Mouse (Mus musculus): ENCODE data around the gene Fanci. TPM values are rescaled to one million over a fixed set of nuclear protein-coding genes. Genes with fewer than 3 reads are reported as not detected.
A peak's percentile ranks its signal among the peaks of the same experiment; 100 is the strongest.

The Fanci gene
- total RNA-seq, 2 experiments from 2014 or later = 1.0 to 1.9 TPM

GRCm38 (mm10) chr7:79463376-79464077 is 71.8 kb downstream of the Fanci start:
- no peak for DNase-seq (ENCODE audit: low spot score in 2 of 2)

DNA sequence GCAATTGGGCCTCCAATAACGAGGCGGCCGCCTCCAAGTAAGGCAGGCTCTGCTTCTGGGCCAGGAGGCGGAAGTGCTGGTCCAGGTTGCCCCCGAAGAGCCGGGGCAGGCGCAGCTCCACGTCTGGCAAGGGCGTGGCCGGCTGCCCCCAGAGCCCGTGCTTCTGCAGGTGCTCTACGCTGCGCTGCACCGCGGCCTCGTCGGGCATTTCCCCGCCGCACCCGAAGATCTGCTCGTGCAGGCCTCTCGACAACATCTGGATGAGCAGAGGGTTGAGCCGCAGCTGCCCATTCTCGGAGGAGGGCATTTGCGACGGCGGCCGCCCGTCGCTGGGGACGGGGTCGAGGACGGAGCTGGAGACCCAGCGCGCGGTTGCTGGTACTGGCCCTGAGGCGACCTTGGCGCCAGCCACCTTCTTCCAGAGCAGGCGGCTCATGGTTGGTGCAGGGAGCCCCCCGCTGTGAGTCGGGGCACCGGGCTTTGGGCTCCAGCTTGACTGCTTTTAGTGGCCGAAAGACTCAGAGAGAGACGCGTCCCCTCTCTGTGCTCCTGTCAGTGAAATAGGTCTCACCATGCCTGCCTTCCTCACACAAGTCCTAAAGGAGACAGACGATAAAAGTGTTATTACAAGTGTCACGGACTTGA is 73.2 kb downstream of the Fanci start:
- peak in 1 of 2 experiments; percentile 38 for DNase-seq (ENCODE audit: low spot score in 2 of 2)

GRCm38 (mm10) chr7:79465461-79466044 is 73.8 kb downstream of the Fanci start:
- DNase-seq (ENCODE audit: low spot score in 2 of 2) = no peak

- DNase-seq (ENCODE audit: low spot score in 2 of 2) = peak; percentile 99 to 100
These were observed 74.5 kb downstream of the Fanci start, which contains the start of gene Polg for GRCm38 (mm10) chr7:79466053-79466901. TSS of gene Polg (minus strand) at chr7:79466362.

GRCm38 (mm10) chr7:79467951-79468350 is 76.2 kb downstream of the Fanci start:
- DNase-seq (ENCODE audit: low spot score in 2 of 2) = no peak

- DNase-seq (ENCODE audit: low spot score in 2 of 2) = no peak
These were observed 77.3 kb downstream of the Fanci start for GRCm38 (mm10) chr7:79468994-79469393.

DNA sequence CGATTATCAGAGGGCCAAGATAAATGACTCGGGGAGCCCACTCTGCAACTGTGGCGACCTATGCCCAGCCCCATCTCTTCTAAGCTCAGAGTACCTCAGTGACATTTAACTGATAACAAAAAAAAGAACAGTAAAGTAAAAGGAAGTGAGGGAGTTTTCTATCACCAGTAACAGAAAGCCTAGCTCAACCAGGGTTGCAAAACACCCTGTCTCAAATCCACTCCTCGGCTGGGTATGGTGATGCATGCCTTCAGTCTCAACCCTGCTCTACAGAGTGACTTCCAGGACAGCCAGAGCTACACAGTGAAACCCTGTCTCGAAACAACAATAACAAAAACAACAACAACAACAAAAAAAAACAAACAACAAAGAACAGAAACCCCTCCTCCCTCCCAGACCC is 78.0 kb downstream of the Fanci start:
- no peak for DNase-seq (ENCODE audit: low spot score in 2 of 2)

- DNase-seq (ENCODE audit: low spot score in 2 of 2) = no peak
These were observed 79.0 kb downstream of the Fanci start for GRCm38 (mm10) chr7:79470718-79471117.

DNA sequence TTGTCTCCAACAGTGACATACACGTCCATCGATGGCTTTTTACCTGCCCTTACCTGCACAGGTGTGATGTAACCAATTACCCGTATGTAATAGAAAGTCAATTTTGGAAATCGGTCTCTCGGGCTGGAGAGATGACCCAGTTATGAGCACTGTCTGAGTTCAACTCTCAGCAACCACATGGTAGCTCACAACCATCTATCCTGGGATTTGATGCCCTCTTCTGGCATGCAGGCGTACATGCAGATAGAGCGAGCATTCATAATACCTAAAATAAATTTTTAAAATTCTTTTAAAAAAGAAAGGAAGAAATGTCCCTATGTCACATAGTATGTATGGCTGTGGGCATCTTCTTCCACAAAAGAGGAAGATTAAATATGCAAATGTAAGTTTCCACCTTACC is 79.7 kb downstream of the Fanci start:
- DNase-seq (ENCODE audit: low spot score in 2 of 2) = no peak

GRCm38 (mm10) chr7:79472792-79473191 is 81.1 kb downstream of the Fanci start:
- DNase-seq (ENCODE audit: low spot score in 2 of 2) = no peak

GRCm38 (mm10) chr7:79473496-79474194 is 81.9 kb downstream of the Fanci start:
- DNase-seq (ENCODE audit: low spot score in 2 of 2) = no peak

- DNase-seq (ENCODE audit: low spot score in 2 of 2) = no peak
These were observed 83.2 kb downstream of the Fanci start for GRCm38 (mm10) chr7:79474831-79475399.

DNA sequence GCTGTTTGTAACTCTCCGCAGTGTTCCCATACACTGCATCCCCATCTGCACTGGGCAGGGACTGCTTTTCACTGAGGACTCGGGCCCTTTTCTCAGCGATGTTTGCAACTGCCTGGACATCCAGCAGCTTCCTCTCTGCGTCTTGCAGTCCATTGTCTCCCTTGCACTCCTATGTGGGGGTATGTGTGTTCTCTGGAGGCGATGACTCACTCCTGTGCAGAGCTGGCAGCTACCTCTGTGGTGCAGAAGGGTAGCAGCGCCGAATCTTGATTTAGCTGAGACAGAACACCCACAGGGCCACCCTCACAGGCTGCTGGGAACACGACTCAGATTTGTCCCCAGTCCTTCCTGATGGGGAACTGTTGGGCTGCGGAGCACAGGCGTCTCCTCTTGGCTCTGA is 94.8 kb downstream of the Fanci start:
- DNase-seq (ENCODE audit: low spot score in 2 of 2) = peak in 1 of 2 experiments; percentile 42

- DNase-seq (ENCODE audit: low spot score in 2 of 2) = peak; percentile 82 to 87
These were observed 102.2 kb downstream of the Fanci start for GRCm38 (mm10) chr7:79493915-79494314.

DNA sequence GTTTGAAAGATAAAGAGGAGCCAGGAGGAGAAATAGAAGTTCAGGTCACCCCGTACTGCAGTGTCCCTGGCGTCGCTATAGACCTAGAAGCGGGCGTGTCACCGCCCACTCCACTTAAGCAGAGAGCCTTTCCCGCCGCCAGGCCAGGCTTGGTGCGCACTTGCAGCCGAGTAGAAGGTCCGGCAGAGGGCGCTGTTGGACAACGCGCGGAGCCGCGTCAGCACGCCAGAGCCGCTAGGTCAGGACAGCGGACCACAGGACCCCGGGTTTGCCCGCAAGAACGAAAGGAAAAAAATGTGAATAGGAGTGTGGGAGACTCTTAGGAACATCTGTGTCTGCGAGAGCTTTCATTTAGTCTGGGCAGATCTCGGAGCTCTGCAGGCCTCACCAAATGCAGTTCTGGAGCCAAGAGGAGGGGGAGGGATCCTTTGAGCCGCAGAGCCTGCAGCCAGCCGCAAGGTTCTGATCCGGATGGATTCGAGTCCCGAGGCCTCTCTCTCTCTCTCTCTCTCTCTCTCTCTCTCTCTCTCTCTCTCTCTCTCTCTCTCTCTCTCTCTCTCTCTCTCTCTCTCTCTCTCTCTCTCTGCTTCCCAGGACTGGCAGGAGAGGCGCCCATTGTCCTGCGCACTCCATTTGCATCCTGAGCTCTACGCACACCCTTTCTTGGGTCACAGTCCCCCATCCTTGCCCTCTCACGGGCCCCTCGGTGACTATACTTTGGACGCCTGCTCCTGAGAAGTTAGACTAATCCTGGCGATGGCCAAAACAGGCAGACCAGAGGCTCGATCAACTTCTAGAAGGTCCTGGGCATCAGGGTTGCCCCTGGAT is 104.5 kb downstream of the Fanci start:
- DNase-seq (ENCODE audit: low spot score in 2 of 2) = peak; percentile 95 to 97

DNA sequence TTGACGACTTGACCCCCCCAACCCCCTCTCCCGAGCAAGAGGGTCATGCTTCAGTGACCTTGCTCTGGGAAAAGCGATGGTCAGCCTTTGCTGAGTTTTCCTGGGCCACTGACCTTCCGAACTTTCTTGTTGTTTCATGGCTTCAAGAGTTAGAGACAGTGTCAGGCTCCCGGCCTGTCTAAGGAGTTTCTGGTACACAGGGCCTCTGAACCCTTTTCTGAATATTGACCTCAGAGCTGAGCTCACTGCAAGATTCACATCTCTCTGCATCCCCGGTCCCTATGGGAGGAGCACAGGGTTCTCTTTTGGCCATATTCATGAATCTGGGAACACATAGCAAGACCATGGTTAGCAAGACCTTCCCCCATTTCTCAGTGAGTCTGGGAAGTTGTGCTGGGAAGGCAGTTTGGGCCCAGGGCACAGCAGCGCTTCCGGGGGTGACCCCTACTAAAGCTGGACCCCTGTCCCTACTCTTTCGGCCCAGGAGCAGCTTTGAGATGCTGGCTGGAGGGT is 105.1 kb downstream of the Fanci start:
- peak in 1 of 2 experiments; percentile 12 for DNase-seq (ENCODE audit: low spot score in 2 of 2)

DNA sequence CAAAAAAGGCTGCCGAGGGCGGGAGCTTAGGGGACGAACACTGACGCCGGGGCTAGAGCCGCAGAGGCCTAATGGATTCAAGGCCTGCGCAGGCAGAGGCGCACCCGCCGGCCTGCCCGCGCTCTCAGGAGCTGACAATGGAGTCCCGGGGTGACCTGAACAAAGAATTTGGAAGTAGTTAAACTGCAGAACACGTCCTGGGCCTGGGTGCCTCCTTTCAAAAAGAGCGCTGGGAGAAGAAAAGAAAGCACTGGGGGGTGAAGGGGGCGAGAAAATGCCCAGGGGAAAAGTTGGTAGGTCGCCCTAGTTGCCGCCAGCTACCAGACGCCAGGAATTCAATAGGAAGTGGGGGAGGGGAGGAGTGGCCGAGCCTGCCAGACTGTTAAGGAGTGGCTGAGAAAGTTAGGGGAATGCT is 106.0 kb downstream of the Fanci start:
- DNase-seq (ENCODE audit: low spot score in 2 of 2) = peak; percentile 56 to 69

DNA sequence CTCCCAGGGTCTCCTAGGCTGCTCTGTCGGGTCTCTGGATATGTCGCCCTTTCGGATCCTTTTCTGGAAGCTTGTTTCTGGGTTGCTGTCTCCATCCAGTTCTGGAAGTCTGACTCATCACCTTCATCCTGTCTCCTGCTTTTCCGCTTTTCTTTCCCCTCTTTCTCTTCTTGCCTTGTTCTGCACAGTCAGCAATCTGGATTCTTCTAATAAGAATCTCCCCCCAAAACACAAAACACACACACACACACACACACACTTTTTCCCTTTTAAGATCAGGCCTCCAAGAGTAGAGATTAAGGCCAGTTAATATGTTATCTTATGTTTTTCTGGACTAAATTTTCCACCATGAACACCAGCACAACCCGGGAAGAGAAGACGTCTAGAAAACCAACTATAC is 106.6 kb downstream of the Fanci start:
- no peak for DNase-seq (ENCODE audit: low spot score in 2 of 2)

DNA sequence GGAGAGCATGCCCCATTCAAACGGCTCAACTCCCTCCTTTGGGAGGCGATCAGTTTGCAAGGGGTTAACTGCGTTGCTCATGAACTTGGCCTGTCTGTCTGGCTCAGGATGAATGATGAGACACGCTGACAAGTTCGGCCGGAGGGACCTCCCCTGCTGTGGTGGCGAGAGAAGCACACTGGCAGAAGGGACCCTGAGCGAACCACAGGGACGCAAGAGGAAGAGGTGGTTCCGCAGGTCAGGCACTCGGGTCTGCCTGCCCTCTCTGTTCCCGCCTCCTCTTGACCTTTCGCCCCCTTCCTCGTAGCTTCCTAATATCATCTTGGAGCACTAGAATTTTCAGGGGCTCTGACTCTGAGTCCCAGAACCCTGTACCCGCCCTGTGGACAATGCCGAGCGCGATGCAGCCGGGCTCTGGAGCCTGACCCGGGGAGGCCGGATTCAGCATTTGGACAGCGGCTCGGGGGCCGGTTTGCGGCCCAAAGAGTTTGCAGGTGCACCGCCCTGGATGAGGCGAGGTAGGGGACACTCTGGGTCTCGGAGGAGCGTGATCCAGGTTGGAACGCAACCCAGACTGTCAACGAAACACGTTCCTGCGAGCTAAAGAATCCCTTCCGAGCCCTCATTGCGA is 107.4 kb downstream of the Fanci start:
- peak; percentile 54 to 66 for DNase-seq (ENCODE audit: low spot score in 2 of 2)
